Mouse (Mus musculus) G1E (cell line): ENCODE data around the gene Zfp408. TPM values are rescaled to one million over a fixed set of nuclear protein-coding genes. Genes with fewer than 3 reads are reported as not detected.
"Not testable (repeated sequence)": the region's sequence is repeated elsewhere in the genome, so short reads cannot be mapped to it uniquely, and the experiment has no call there.

Experiments
- ATAC-seq: 2 replicates; pipeline ENCODE4 v1.8.0; 2016; ENCODE audit warnings: mild to moderate bottlenecking; ENCODE audit not compliant: insufficient number of reproducible peaks, poor library complexity, low FRiP score, severe bottlenecking; ENCODE audit errors: extremely low read depth
- DNase-seq: peaks from one replicate; pipeline ENCODE4 v3.0.0; 2012; ENCODE audit warnings: low spot score
- H3K27me3 ChIP-seq: 2 replicates; pipeline ENCODE4 v1.6.1; 2012; ENCODE audit warnings: mild to moderate bottlenecking, low read length, inconsistent platforms; ENCODE audit not compliant: insufficient read depth
- H3K36me3 ChIP-seq: replicated peaks from 2 replicates; pipeline ENCODE3; 2012; ENCODE audit warnings: mild to moderate bottlenecking, inconsistent platforms
- H3K4me1 ChIP-seq: 2 replicates; pipeline ENCODE4 v1.6.1; 2012; ENCODE audit warnings: low read depth, low read length, inconsistent platforms, mixed read lengths; ENCODE audit not compliant: insufficient read depth
- H3K4me3 ChIP-seq: 2 replicates; pipeline ENCODE4 v1.5.1; 2012; ENCODE audit warnings: low read depth, mild to moderate bottlenecking, inconsistent platforms, low read length, moderate library complexity, mixed read lengths
- H3K9me3 ChIP-seq: replicated peaks from 2 replicates; pipeline ENCODE4 v1.6.1; 2012; ENCODE audit warnings: inconsistent platforms
- CTCF ChIP-seq: IDR thresholded peaks from 2 replicates; pipeline ENCODE4 v1.5.1; 2012; ENCODE audit warnings: low read depth, low read length, inconsistent platforms, mixed read lengths
- GATA1 ChIP-seq: IDR thresholded peaks from 2 replicates; pipeline ENCODE4 v1.6.1; 2012; ENCODE audit warnings: borderline replicate concordance, low read length, inconsistent platforms, mixed read lengths
- GATA2 ChIP-seq: IDR thresholded peaks from 2 replicates; pipeline ENCODE4 v1.6.1; 2012; ENCODE audit warnings: low read depth, low read length, inconsistent platforms, borderline replicate concordance
- POLR2AphosphoS5 ChIP-seq: IDR thresholded peaks from 2 replicates; pipeline ENCODE4 v1.6.1; 2012; ENCODE audit warnings: low read depth, low read length, inconsistent platforms; ENCODE audit not compliant: insufficient replicate concordance
- TAL1 ChIP-seq: conservative IDR thresholded peaks from 2 replicates; pipeline ENCODE4 v1.6.1; 2012; ENCODE audit warnings: low read depth, low read length, inconsistent platforms, mixed read lengths
- polyA plus RNA-seq: library from polyadenylated mRNA; stranded (reverse); fragments of >175 nt; gene quantifications from 2 replicates; pipeline ENCODE4 v1.2.3, GENCODE M21; 2012
- total RNA-seq, 2 experiments: library from RNA; stranded (forward) in 1 of 2; stranded (reverse) in 1 of 2; fragments of 200-1000 nt in 1 of 2; fragments of >200 nt in 1 of 2; fragmentation: Nextera tagmentation in 1 of 2; gene quantifications; 2 replicates each; pipeline ENCODE4 v1.2.3; 2014 to 2017

The Zfp408 gene
- total and polyA plus RNA-seq, 3 experiments, result 9.5 to 16.9 (median 13.3) TPM

GRCm38 (mm10) chr2:91629682-91630081 is 19.9 kb downstream of the Zfp408 start:
- DNase-seq, result no peak
- no peak for TF ChIP-seq CTCF
- no peak for TF ChIP-seq TAL1
- TF ChIP-seq POLR2AphosphoS5, result no peak
- no peak for TF ChIP-seq GATA2
- TF ChIP-seq GATA1, result no peak
- no peak for ATAC-seq
- Histone ChIP-seq H3K4me3 (no peak overlapping the region), H3K36me3 (no peaks in the 10 kb centered on the region), H3K27me3 (peaks cover 36% of the 10 kb centered on the region), H3K4me1 (peaks cover 35% of the 10 kb centered on the region), H3K9me3 (no peaks in the 10 kb centered on the region)

GRCm38 (mm10) chr2:91628171-91628570 is 21.4 kb downstream of the Zfp408 start:
- Histone ChIP-seq H3K9me3 (no peaks in the 10 kb centered on the region), H3K4me3 (no peak overlapping the region), H3K4me1 (peaks cover 20% of the 10 kb centered on the region), H3K27me3 (peaks cover 36% of the 10 kb centered on the region), H3K36me3 (peaks cover 9% of the 10 kb centered on the region)
- DNase-seq (no peak), ATAC-seq (no peak)
- TF ChIP-seq GATA1, result no peak
- no peak for TF ChIP-seq GATA2
- no peak for TF ChIP-seq TAL1
- no peak for TF ChIP-seq POLR2AphosphoS5
- no peak for TF ChIP-seq CTCF

GRCm38 (mm10) chr2:91627486-91627885 is 22.1 kb downstream of the Zfp408 start:
- Histone ChIP-seq H3K4me3 (no peak overlapping the region), H3K27me3 (peaks cover 36% of the 10 kb centered on the region), H3K9me3 (no peaks in the 10 kb centered on the region), H3K4me1 (peaks cover 13% of the 10 kb centered on the region), H3K36me3 (peaks cover 11% of the 10 kb centered on the region)
- TF ChIP-seq POLR2AphosphoS5 (no peak), GATA1 (no peak), GATA2 (no peak), CTCF (no peak), TAL1 (no peak)
- no peak for DNase-seq
- no peak for ATAC-seq

GRCm38 (mm10) chr2:91623366-91623765 is 26.2 kb downstream of the Zfp408 start:
- not testable (repeated sequence) for H3K9me3 ChIP-seq, ATAC-seq, H3K4me3 ChIP-seq, H3K4me1 ChIP-seq, DNase-seq
- H3K36me3 ChIP-seq, result peaks cover 45% of the 10 kb centered on the region
- peaks cover 13% of the 10 kb centered on the region for H3K27me3 ChIP-seq

GRCm38 (mm10) chr2:91622356-91622755 is 27.2 kb downstream of the Zfp408 start:
- Histone ChIP-seq H3K4me1 (no peaks in the 10 kb centered on the region), H3K9me3 (no peaks in the 10 kb centered on the region), H3K36me3 (peaks cover 55% of the 10 kb centered on the region), H3K4me3 (no peak overlapping the region), H3K27me3 (peaks cover 4% of the 10 kb centered on the region; the same call in 1 of the 2 replicates)
- no peak for ATAC-seq
- TF ChIP-seq TAL1, result no peak
- no peak for TF ChIP-seq CTCF
- no peak for TF ChIP-seq GATA1
- TF ChIP-seq POLR2AphosphoS5, result no peak
- TF ChIP-seq GATA2, result no peak
- DNase-seq, result no peak

DNA sequence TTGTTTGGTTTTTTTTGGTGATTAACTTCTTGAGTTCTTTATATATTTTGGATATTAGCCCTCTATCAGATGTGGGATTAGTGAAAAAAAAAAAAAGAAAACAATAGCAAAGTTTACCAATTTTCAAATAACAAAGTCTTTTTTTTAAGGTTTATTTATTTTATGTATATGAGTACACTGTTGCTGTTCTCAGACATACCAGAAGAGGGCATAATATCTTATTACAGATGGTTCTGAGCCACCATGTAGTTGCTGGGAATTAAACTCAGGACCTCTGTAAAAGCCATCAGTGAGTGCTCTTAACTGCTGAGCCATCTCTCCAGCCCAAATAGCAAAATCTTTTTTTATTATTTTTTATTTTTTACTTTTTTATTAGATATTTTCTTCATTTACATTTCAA is 40.2 kb downstream of the Zfp408 start:
- H3K27me3 ChIP-seq, H3K4me3 ChIP-seq, DNase-seq, ATAC-seq, H3K9me3 ChIP-seq, H3K4me1 ChIP-seq: not testable (repeated sequence)
- H3K36me3 ChIP-seq, result peaks cover 51% of the 10 kb centered on the region

- Histone ChIP-seq H3K4me1 (no peaks in the 10 kb centered on the region), H3K36me3 (peaks cover 73% of the 10 kb centered on the region), H3K9me3 (no peaks in the 10 kb centered on the region), H3K4me3 (no peak overlapping the region), H3K27me3 (no peaks in the 10 kb centered on the region)
- ATAC-seq, result no peak
- TF ChIP-seq POLR2AphosphoS5, result no peak
- TF ChIP-seq GATA1, result no peak
- no peak for TF ChIP-seq CTCF
- no peak for TF ChIP-seq TAL1
- no peak for TF ChIP-seq GATA2
- DNase-seq, result no peak
Measured at GRCm38 (mm10) chr2:91602389-91602788, 47.2 kb downstream of the Zfp408 start.
